Mouse (Mus musculus) C2C12 (cell line): ENCODE data around the gene Nova1.

Experiments
- CEBPB ChIP-seq: IDR thresholded peaks from one replicate; pipeline ENCODE4 v1.6.1; 2011; ENCODE audit warnings: low read depth, mild to moderate bottlenecking, control low read depth, moderate library complexity
- CTCF ChIP-seq: IDR thresholded peaks from one replicate; pipeline ENCODE4 v1.5.1; 2011; ENCODE audit not compliant: control insufficient read depth, insufficient read depth, insufficient read length
- MAX ChIP-seq: IDR thresholded peaks from one replicate; pipeline ENCODE4 v1.6.1; 2011; ENCODE audit warnings: mild to moderate bottlenecking, control low read depth
- MYOG ChIP-seq: IDR thresholded peaks from one replicate; pipeline ENCODE4 v1.6.1; 2011; ENCODE audit not compliant: control insufficient read depth, insufficient read length; ENCODE audit errors: extremely low read depth

GRCm38 (mm10) chr12:46782301-46783280 is 36.1 kb downstream of the Nova1 start:
- TF ChIP-seq CTCF (no peak), MAX (no peak), CEBPB (no peak), MYOG (no peak)
